Mouse (Mus musculus) ovary, postnatal 14 days (tissue): ENCODE data around the gene Dalrd3.

Experiments used
- DNase-seq: peaks from one replicate; pipeline ENCODE4 v3.0.0; 2022; ENCODE audit warnings: low spot score

Dalrd3 gene

DNA sequence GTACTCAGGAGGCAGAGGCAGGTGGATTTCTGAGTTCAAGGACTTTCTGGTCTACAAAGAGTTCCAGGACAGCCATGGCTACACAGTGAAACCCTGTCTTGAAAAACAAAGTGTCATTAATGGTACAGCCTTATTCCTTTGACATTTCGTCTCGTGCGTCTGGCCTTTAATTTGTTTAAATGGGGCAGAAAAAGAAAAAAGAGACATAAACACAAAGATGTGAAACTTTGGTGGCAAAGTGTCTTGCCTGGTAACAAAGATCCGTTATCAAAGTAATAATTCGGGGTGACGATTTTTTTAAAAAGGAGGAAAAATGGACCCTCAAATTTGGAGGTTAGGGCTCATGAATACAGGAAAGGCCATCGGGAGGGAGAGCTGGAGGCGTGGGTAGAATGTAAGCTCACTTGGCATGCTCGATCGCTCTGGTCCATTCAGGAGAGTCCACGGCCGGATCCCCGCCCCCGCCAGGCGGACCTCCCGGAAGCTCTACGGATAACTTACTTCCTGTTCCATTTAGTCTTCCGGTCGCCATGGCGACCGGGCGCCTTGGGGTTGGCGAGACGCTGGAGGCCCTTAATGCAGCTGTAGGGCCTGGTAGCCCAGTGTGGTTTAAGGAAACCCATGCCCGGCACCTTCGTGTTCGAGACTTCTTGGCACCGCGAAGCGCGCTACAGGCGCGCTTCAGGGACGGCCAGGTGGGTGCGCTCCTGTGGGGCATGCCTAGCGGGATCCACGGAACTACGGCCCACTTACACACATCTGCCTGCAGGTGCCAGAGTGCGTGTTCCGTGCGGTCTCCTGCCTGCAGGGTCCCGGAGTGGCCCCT, at the start of gene Dalrd3:
Dalrd3 (plus strand) TSS at position 506 of the 826 bp plus-strand sequence.
- peak; percentile 80 for DNase-seq

DNA sequence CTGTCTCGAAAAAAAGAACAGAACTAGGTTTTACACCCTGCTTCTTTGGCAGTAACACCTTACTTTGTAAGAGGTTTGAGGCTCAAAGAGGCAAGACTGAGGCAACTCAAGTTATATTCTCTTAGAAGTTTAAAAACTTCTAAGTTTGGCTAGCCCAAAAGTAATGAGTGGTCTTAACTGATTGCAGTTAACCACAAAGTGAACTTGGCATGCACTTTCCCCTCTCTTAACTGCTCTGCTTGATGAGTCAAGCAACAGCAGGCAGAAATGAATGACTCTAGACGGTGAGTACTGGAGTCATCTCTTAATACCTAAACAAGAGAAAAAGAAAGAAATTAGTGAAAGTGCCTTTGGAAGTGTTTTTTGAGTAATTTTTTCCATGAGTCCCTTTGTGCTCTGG, 48.1 kb upstream of the Dalrd3 start:
- DNase-seq: no peak

- DNase-seq: no peak
These were observed 46.3 kb upstream of the Dalrd3 start for GRCm38 (mm10) chr9:108523341-108523740.

- no peak for DNase-seq
These were observed 44.3 kb upstream of the Dalrd3 start for GRCm38 (mm10) chr9:108525400-108525799.

GRCm38 (mm10) chr9:108530954-108531353, 38.7 kb upstream of the Dalrd3 start:
- DNase-seq: no peak

GRCm38 (mm10) chr9:108531496-108531895, 38.2 kb upstream of the Dalrd3 start:
- no peak for DNase-seq

- DNase-seq: no peak
These were observed 28.8 kb upstream of the Dalrd3 start for GRCm38 (mm10) chr9:108540846-108541245.

GRCm38 (mm10) chr9:108545986-108546385, 23.7 kb upstream of the Dalrd3 start:
- DNase-seq: no peak

- no peak for DNase-seq
These were observed 22.8 kb upstream of the Dalrd3 start for GRCm38 (mm10) chr9:108546875-108547274.

DNA sequence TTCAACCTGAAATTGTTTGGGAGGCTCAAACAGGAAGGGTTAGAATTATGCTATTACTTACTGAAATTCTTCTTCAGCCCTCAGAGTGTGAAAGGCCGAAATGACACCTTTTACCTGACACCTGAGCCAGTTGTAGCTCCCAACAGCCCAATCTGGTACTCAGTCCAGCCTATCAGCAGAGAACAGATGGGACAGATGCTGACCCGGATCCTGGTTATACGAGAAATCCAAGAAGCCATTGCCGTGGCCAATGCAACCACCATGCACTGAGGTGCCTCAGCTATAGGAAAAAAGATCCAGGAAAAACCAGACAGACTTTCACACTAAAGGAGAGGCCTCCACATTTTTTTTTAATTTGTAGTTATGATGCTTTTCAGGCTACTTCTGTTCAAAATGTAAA, 10.5 kb upstream of the Dalrd3 start:
- no peak for DNase-seq

DNA sequence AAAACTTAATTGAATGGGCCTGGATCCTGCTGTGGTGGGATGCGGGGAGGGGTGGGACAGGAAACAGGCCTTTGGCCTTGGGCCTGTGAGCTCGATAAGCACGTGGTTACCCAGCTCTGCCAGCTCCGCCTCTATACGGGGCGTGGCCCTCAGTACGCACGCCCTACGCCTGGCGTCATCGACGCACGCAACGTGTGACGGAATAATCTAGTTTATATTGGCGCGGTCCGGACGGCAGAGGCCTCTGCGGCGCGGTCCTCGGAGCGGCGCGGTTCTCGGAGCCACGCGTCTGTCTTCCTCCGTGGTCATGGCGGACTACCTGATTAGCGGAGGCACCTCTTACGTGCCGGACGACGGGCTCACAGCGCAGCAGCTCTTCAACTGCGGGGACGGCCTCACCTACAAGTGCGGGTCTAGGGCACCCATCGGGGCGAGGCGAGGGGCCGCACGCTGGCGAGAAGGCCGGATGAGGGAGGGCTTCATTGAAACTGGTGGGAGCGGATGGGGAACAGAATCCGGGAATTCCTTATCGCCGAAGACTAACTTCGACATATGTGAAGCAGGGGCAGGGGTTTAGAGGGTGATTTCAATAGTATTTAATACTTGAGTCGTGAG, 9.4 kb upstream of the Dalrd3 start, which contains the start of gene Impdh2:
Impdh2 (plus strand) TSS at position 60 of the 615 bp plus-strand sequence.
- DNase-seq: peak; percentile 91

DNA sequence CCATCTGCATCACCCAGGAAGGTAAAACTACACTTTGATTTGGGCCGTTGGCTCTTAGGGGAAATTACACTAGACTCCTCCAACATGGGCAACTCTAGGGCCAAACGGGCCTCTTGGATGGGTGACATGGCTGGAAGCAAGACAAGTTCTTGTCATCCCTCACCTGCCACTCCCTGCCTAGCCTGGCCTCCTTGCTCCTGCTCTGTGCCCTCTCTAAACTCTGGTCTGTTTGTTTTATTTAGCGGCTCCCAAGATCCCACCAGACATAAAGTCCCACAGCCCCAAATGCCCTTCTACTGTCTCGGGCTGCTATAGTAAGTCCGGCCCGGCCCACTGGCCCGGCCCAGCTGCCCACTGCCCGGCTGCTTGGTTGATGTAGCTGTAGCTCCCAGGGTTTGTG, 6.0 kb upstream of the Dalrd3 start:
- no peak for DNase-seq

- no peak for DNase-seq
These were observed 5.6 kb upstream of the Dalrd3 start for GRCm38 (mm10) chr9:108564131-108564530.

GRCm38 (mm10) chr9:108565881-108566814, 3.5 kb upstream of the Dalrd3 start:
- DNase-seq: no peak

- peak; percentile 89 for DNase-seq
These were observed 2.6 kb upstream of the Dalrd3 start, which contains the start of gene Ndufaf3 for GRCm38 (mm10) chr9:108566815-108567776. Gene Ndufaf3 (minus strand): TSS chr9:108567434.

GRCm38 (mm10) chr9:108567931-108568419, 1.7 kb upstream of the Dalrd3 start:
- DNase-seq: no peak

DNA sequence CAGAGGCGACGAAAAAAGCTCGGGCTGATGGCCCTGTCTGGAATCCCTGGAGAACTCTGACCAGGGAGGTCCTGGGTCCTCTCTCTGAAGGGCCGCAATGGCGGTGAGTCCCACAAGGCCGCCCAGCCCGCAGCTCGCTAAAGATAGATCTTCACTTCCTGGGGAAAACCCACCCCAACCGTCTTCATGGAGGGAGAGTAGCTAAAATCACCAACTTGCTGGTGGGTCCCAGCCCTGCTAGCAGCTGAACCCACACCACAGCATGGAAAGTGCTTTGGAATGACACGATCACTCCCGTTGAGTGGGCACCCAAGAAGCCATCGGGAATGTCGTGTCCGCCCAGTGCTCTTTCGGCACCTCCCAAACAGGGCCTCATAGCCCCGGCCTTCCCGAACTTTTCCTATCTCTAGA, 1.2 kb upstream of the Dalrd3 start:
- DNase-seq: no peak

DNA sequence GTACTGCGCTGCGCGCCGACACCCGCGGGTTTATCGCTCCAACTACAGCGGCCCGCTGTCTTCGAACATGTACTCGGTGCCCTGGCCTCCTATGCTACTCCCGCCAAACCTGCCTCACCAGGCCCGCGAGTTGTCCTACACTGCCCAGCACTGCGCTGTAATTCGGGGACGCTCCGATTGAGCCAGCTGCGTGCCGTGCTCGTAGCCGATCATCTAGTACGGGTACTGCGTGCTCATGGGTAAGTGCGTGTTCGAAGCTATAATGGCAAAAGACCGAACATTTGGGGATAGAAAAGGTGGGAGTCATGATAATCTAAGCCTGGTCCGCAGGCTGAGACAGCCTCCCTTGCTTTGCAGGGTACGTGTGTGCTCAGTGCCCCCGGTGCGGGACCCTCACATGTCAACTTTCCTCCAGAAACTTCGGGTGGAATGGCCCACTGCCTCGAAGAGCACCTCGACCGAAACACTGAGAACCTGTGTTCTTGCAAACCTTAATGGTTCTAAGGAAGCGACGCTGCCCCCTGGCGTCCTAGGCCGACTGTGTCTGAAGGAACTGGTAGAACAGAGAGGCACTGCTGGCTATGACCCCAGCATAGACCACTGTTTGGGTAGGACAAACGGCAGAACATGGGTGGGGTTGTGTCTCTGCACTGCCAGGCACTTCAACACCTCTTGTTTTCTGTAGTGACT, 666 bp downstream of the Dalrd3 start:
- peak; percentile 66 for DNase-seq

- DNase-seq: no peak
These were observed 1.8 kb downstream of the Dalrd3 start for GRCm38 (mm10) chr9:108571401-108571973.

DNA sequence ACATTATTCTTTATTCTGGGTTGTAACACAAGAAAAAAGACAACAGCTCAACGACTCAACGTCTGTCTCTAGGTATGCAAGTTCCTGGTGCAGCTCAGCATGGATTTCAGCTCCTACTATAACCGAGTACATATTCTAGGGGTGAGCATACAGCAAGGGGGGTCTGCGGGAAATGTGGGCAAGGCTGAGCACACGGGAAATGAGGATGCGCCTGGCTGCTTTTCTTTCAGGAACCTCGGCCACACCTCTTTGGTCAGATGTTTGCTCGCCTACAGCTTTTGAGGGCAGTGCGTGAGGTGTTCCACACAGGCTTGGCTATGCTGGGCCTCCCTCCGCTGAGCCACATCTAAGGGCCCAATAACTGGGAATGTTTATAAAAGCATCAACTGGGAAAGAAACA, 2.6 kb downstream of the Dalrd3 start:
- no peak for DNase-seq
